Mouse (Mus musculus) hindbrain, embryonic 15.5 days (tissue): Measurements from ENCODE around the gene Sox10. TPM values are rescaled to one million over a fixed set of nuclear protein-coding genes. Genes with fewer than 3 reads are reported as not detected.

Experiments
- ATAC-seq: fragments of 200-750 bp; cut with Nextera tagmentation; 2 replicates; pipeline ENCODE4 v1.8.0; 2017; ENCODE audit warnings: low read depth, moderate number of reproducible peaks, moderate TSS enrichment; ENCODE audit not compliant: low FRiP score
- H3K27ac ChIP-seq: fragments of 300-500 bp; sonication (generic); replicated peaks from 2 replicates; pipeline ENCODE4 v1.5.1; 2015; ENCODE audit warnings: mild to moderate bottlenecking, inconsistent platforms
- H3K27me3 ChIP-seq: fragments of 300-500 bp; sonication (generic); 2 replicates; pipeline ENCODE4 v1.6.1; 2015; ENCODE audit warnings: control low read depth, inconsistent platforms
- H3K36me3 ChIP-seq: fragments of 300-500 bp; sonication (generic); 2 replicates; pipeline ENCODE4 v1.6.1; 2015; ENCODE audit warnings: control low read depth, inconsistent platforms
- H3K4me1 ChIP-seq: fragments of 300-500 bp; sonication (generic); replicated peaks from 2 replicates; pipeline ENCODE4 v1.6.1; 2015; ENCODE audit warnings: control low read depth, inconsistent platforms
- H3K4me2 ChIP-seq: fragments of 300-500 bp; sonication (generic); 2 replicates; pipeline ENCODE4 v1.6.1; 2015; ENCODE audit warnings: moderate library complexity, mild to moderate bottlenecking, inconsistent platforms
- H3K4me3 ChIP-seq: fragments of 300-500 bp; sonication (generic); 2 replicates; pipeline ENCODE4 v1.5.1; 2015; ENCODE audit warnings: mild to moderate bottlenecking, inconsistent platforms
- H3K9ac ChIP-seq: fragments of 300-500 bp; sonication (generic); 2 replicates; pipeline ENCODE4 v1.6.1; 2015; ENCODE audit warnings: inconsistent platforms
- H3K9me3 ChIP-seq: fragments of 300-500 bp; sonication (generic); 2 replicates; pipeline ENCODE4 v1.6.1; 2016; ENCODE audit warnings: control low read depth, inconsistent platforms
- WGBS: fragments of 180-500 bp; shearing (Covaris S2); methylation state at CpG from one replicate; pipeline ENCODE4 v1.1.7; 2015; 5-methylcytosine and 5-hydroxymethylcytosine counted together
- polyA plus RNA-seq: library from polyadenylated mRNA; unstranded; fragments of >200 nt; fragmentation: Nextera tagmentation; extraction: Ambion mirVana; gene quantifications from 2 replicates; pipeline ENCODE4 v1.2.1, GENCODE M21; 2015

Gene Sox10
- polyA plus RNA-seq, 1 experiment from 2014 or later = 8.2 TPM

GRCm38 (mm10) chr15:79111774-79112173 lies 53.3 kb downstream of the Sox10 start:
- H3K9me3 ChIP-seq = no peaks in the 10 kb centered on the region
- peaks cover 12% of the 10 kb centered on the region for H3K36me3 ChIP-seq
- no peak overlapping the region for H3K4me2 ChIP-seq
- peaks cover 33% of the 10 kb centered on the region for H3K4me1 ChIP-seq
- H3K9ac ChIP-seq = no peak overlapping the region
- WGBS = 80% methylated on average over 4 of the region's 4 CpGs
- no peaks in the 10 kb centered on the region for H3K27me3 ChIP-seq
- no peak overlapping the region for H3K4me3 ChIP-seq
- no peak for ATAC-seq
- no peak overlapping the region for H3K27ac ChIP-seq

DNA sequence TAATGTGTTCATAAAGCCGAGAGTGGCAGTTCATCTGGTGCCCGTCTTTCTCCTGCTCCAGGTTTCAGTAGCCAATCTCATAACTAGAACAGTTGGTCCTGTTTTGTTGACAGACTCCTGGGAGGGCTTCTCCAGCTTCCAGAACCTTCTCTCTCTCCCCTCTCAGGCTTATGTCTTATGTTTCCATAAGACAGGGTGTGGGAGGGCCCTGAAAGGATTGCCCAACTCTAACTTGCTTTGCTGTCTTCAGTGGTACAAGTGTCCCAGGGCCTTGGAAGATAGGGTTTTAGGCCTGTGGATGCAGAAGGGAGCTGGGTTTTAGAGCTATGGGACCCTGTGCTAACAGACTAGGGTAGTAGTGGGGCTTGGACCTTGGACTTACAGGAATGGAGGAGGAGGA lies 54.5 kb downstream of the Sox10 start:
- H3K4me2 ChIP-seq = peak overlapping the region; percentile 96
- ATAC-seq = no peak
- H3K4me1 ChIP-seq = peaks cover 33% of the 10 kb centered on the region
- no peak overlapping the region for H3K27ac ChIP-seq
- 66% methylated on average over 2 of the region's 2 CpGs for WGBS
- no peaks in the 10 kb centered on the region for H3K27me3 ChIP-seq
- H3K36me3 ChIP-seq = peaks cover 9% of the 10 kb centered on the region
- peak overlapping the region; percentile 95 for H3K4me3 ChIP-seq
- no peaks in the 10 kb centered on the region for H3K9me3 ChIP-seq
- H3K9ac ChIP-seq = peak overlapping the region; percentile 93; the same call in 1 of the 2 replicates

GRCm38 (mm10) chr15:79110031-79110430 lies 55.0 kb downstream of the Sox10 start:
- Histone ChIP-seq H3K36me3 (peaks cover 4% of the 10 kb centered on the region), H3K27ac (no peak overlapping the region), H3K4me2 (peak overlapping the region; percentile 96), H3K4me3 (peak overlapping the region; percentile 95), H3K4me1 (peaks cover 33% of the 10 kb centered on the region), H3K9ac (peak overlapping the region; percentile 93), H3K9me3 (no peaks in the 10 kb centered on the region), H3K27me3 (no peaks in the 10 kb centered on the region)
- 14% methylated on average over 9 of the region's 9 CpGs for WGBS
- ATAC-seq = no peak

DNA sequence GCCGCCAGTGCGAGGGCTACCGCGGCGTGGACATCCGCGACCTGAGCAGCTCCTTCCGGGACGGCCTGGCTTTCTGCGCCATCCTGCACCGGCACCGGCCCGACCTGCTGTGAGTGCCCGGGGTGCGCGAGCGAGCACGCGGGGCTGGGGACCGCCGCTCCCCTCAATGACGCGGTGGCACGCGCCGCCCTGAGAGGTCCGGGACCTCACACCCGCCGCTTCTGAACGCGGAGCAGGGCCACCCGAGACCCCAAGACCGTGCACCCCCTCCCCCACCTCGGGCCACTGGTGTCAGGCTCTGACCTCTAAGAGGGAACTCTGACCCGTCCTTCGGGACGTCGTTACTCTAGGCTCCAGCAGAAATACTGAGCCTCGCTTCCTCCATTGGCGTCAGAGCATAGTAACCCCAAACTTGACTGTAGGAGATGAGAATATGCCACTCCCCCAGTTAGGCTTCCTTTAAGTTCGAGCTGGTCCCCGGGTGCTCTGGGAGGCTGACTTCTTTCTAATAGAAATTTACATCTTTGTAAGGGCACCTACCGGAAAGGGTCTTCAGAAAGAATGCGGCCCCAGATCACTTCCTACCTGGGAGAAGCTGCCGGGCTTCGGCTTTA lies 55.6 kb downstream of the Sox10 start:
- no peaks in the 10 kb centered on the region for H3K27me3 ChIP-seq
- peak overlapping the region; percentile 95 for H3K4me3 ChIP-seq
- peak overlapping the region; percentile 93 for H3K9ac ChIP-seq
- H3K4me2 ChIP-seq = peak overlapping the region; percentile 96
- under 1% methylated on average over 46 of the region's 46 CpGs for WGBS
- no peaks in the 10 kb centered on the region for H3K36me3 ChIP-seq
- peak; percentile 36 for ATAC-seq
- H3K27ac ChIP-seq = peak overlapping the region; percentile 82
- peaks cover 33% of the 10 kb centered on the region for H3K4me1 ChIP-seq
- H3K9me3 ChIP-seq = no peaks in the 10 kb centered on the region

DNA sequence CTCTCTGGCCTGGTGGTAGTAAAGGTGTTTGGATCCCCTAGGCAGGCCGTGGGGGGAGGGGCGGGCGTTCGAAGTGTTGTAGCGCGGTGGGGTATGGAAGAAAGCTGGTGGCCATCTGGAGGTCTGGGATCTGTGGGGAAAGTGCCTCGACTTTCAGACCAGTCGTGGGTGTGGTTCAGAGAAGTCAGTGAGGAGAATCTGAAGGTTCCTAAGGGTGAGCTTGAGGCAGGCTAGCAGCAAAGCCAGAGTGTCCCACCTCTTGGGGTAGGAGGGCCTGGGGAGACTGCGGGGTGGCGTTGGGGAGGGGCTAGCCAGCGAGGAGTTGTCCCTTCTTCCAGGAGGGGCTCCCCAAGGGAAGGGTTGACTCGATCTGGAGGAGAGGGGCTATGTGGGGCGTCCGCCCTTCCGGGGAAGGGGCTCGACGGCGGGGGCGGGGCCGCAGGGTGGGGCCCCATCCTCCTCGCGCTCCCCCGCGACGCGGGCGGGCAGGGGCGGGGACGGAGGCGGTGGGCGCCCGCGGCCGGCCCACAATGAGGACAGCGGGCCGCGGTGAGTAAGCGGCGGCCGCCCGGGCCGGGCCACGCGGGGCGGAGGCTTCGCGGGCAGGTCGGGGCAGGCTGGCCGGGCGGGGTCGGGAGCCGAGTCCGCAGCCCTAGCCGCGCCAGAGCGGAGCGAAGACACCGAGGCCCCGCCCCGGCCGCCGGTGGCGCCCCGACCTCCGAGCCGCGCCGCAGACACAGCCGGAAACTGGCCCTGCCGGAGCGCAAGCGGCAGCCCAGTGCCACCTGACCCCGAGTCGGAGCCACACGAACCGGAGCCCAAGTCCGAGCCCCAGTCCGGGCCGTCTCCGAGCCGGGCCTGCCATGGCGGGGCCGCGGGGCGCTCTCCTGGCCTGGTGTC lies 56.4 kb downstream of the Sox10 start, which contains the start of gene Micall1:
Gene Micall1 (plus strand): TSS at position 478 of the 900 bp plus-strand sequence.
- H3K4me3 ChIP-seq = peak within 1 kb of the TSS; percentile 95
- WGBS = under 1% methylated on average over 65 of the region's 85 CpGs
- peak; percentile 62 for ATAC-seq

DNA sequence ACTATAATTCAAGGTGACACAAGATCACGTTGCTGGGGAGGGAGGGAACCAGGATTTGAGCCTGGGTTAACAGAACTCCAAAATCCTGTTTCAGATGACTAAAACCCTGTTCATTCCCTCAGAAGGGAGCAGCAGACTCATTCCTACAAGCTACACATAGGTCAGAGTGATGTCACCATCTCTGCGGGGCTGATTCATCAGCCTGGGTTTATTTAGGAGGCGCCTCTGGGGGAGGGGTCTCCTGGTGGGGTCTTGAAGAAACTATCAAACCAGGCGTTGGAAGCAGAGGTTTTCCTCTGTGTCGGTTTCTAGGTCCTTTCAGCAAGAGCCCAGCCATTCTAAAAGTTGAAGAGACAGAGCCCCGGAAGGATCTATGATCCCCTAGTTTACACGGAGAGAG lies 57.1 kb downstream of the Sox10 start:
- 17% methylated on average over 7 of the region's 7 CpGs for WGBS
- no peak overlapping the region for H3K9ac ChIP-seq
- peak overlapping the region; percentile 95 for H3K4me3 ChIP-seq

More for the DNA sequence above, 56.4 kb downstream of the Sox10 start, which contains the start of gene Micall1:
- Histone ChIP-seq H3K9ac (peak within 1 kb of the TSS; percentile 93), H3K4me1 (peaks cover 33% of the 10 kb centered on the region), H3K4me2 (peak within 1 kb of the TSS; percentile 96), H3K27me3 (no peaks in the 10 kb centered on the region), H3K36me3 (no peaks in the 10 kb centered on the region), H3K9me3 (no peaks in the 10 kb centered on the region), H3K27ac (peak within 1 kb of the TSS; percentile 82)

DNA sequence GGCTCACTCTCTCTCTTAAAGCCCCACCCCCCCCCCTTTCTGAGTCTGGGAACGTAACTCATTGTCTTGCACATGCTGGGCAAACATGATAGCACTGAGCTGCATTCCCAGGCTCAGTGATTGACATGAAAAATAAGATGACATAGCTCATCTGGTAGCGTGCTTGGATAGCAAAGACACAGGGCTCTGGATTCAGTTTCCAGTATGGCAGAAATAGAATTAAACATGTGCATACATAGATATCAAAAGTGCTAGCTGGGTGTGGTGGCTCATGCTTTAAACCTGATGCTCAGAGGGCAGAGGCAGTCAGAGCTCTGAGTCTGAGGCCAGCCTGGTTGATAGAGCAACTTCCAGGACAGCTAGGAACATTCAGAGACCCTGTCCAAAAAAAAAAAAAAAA lies 59.2 kb downstream of the Sox10 start:
- ATAC-seq = no peak
- no peak overlapping the region for H3K27ac ChIP-seq
- H3K9ac ChIP-seq = no peak overlapping the region
- H3K4me2 ChIP-seq = no peak overlapping the region
- H3K4me3 ChIP-seq = no peak overlapping the region
- H3K4me1 ChIP-seq = peaks cover 21% of the 10 kb centered on the region
- WGBS = 43% methylated on average over 2 of the region's 2 CpGs
- no peaks in the 10 kb centered on the region for H3K9me3 ChIP-seq
- no peaks in the 10 kb centered on the region for H3K27me3 ChIP-seq
- no peaks in the 10 kb centered on the region for H3K36me3 ChIP-seq

More for the DNA sequence above, 57.1 kb downstream of the Sox10 start:
- Histone ChIP-seq H3K36me3 (no peaks in the 10 kb centered on the region), H3K27me3 (no peaks in the 10 kb centered on the region), H3K27ac (peak overlapping the region; percentile 82; the same call in 1 of the 2 replicates), H3K9me3 (no peaks in the 10 kb centered on the region), H3K4me1 (peaks cover 33% of the 10 kb centered on the region), H3K4me2 (peak overlapping the region; percentile 96)
- ATAC-seq = no peak

Other genes starting within 250 kb of the Sox10 start
- gene Lgals1, start 238.5 kb downstream of the Sox10 start, polyA plus RNA-seq = 113 and 134 TPM in 2 replicates
- 57.3 and 69.1 TPM in 2 replicates for gene Nol12, start 230.3 kb downstream of the Sox10 start, polyA plus RNA-seq
- 42.7 and 43.3 TPM in 2 replicates for gene Triobp, start 217.5 kb downstream of the Sox10 start, polyA plus RNA-seq
- 214 and 226 TPM in 2 replicates for gene H1f0, start 136.8 kb downstream of the Sox10 start, polyA plus RNA-seq
- 0.13 and 0.38 TPM in 2 replicates for gene Galr3, start 123.4 kb downstream of the Sox10 start, polyA plus RNA-seq
- gene Ankrd54, start 102.3 kb downstream of the Sox10 start, polyA plus RNA-seq = 56.0 and 59.7 TPM in 2 replicates
- gene Eif3l, start 90.1 kb downstream of the Sox10 start, polyA plus RNA-seq = 167 and 177 TPM in 2 replicates
- 12.4 and 15.0 TPM in 2 replicates for gene Micall1, start 56.3 kb downstream of the Sox10 start, polyA plus RNA-seq
- gene Polr2f, start 24.2 kb downstream of the Sox10 start, polyA plus RNA-seq = 253 and 258 TPM in 2 replicates
- gene 1700088E04Rik, start 24.0 kb downstream of the Sox10 start, polyA plus RNA-seq = 17.2 and 22.0 TPM in 2 replicates
- gene Pick1, start 63.9 kb upstream of the Sox10 start, polyA plus RNA-seq = 88.6 and 93.2 TPM in 2 replicates
- gene Gm49486, start 64.2 kb upstream of the Sox10 start, polyA plus RNA-seq = 1.0 and 1.4 TPM in 2 replicates
- gene Slc16a8, start 89.5 kb upstream of the Sox10 start, polyA plus RNA-seq = 1.00 and 1.2 TPM in 2 replicates
- 3.7 and 4.0 TPM in 2 replicates for gene Baiap2l2, start 120.3 kb upstream of the Sox10 start, polyA plus RNA-seq
- 27.1 and 32.5 TPM in 2 replicates for gene Pla2g6, start 163.2 kb upstream of the Sox10 start, polyA plus RNA-seq
- 1.00 and 1.0 TPM in 2 replicates for gene Maff, start 181.4 kb upstream of the Sox10 start, polyA plus RNA-seq
- 45.7 and 51.6 TPM in 2 replicates for gene Tmem184b, start 238.3 kb upstream of the Sox10 start, polyA plus RNA-seq